Mouse (Mus musculus) lung, postnatal 0 days (tissue): ENCODE data around the gene Zyx.

Source experiments
- CTCF ChIP-seq: IDR thresholded peaks from 2 replicates; pipeline ENCODE4 v1.5.1; 2016; ENCODE audit warnings: antibody characterized with exemption, mild to moderate bottlenecking
- EP300 ChIP-seq: IDR thresholded peaks from 2 replicates; pipeline ENCODE4 v1.6.1; 2016; ENCODE audit warnings: antibody characterized with exemption, mild to moderate bottlenecking, control low read depth

DNA sequence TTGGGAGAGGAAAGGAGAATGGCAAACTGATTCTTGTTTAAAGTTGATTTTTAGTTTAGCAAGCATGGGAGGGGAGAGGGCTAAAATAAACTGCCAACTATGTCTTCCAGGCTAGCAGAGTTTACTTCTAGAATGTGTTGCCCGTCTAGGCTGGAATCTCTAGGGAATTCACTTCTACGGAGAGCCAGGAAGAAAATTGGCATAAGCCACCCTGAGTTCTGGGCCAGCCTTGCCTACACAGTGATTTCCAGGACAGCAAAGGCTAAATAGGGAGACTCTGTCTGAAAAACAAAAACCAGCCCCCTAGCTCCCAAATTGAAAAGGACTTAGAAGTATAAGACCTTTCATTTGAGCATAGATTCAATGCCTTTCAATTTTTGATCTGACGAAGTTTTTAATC lies 30.1 kb downstream of the Zyx start:
- TF ChIP-seq CTCF (no peak), EP300 (no peak)
